Mouse (Mus musculus) gastrocnemius, adult 2 months (tissue): ENCODE measurements around the gene Arrb1. TPM values are rescaled to one million over a fixed set of nuclear protein-coding genes. Genes with fewer than 3 reads are reported as not detected.
"Not testable (repeated sequence)": the region's sequence is repeated elsewhere in the genome, so short reads cannot be mapped to it uniquely, and the experiment has no call there.

Experiments used
- DNase-seq: peaks from one replicate; pipeline ENCODE4 v3.0.0; 2022
- H3K27ac ChIP-seq: fragments of 200-600 bp; 2 replicates; pipeline ENCODE4 v1.8.1; 2022; ENCODE audit warnings: mild to moderate bottlenecking
- H3K4me3 ChIP-seq: fragments of 200-600 bp; 2 replicates; pipeline ENCODE4 v1.8.1; 2022; ENCODE audit warnings: mild to moderate bottlenecking, moderate library complexity
- CTCF ChIP-seq: fragments of 200-600 bp; IDR thresholded peaks from 2 replicates; pipeline ENCODE4 v1.8.1; 2022; ENCODE audit warnings: antibody characterized with exemption, mild to moderate bottlenecking, moderate library complexity
- intact Hi-C: fragments of 180-260 bp; cut with DNase I; formaldehyde crosslinking; loops from one replicate; pipeline ENCODE4 v1.15.1; 2025
- long read RNA-seq, 2 experiments: library from polyadenylated mRNA; stranded (forward); transcript quantifications; one replicate each; pipeline ENCODE4 v2.0.0; 2021
- total RNA-seq, 2 experiments: library from RNA; stranded (reverse); gene quantifications; 2 replicates each; pipeline ENCODE4 v1.2.3; 2021

Arrb1 gene
- total RNA-seq: 10 to 100 TPM in 1 of 2 experiments, 1 to 10 TPM in 1; 6.9 to 10.8 TPM
- long read RNA-seq, experiment 1, partial matches to known transcripts: 0 of 3 reads
- long read RNA-seq, experiment 1, other reads (novel, unspliced or antisense): 3 of 3 reads
- long read RNA-seq, experiment 2, partial matches to known transcripts: 0 of 1 reads
- long read RNA-seq, experiment 2, other reads (novel, unspliced or antisense): 1 of 1 reads

GRCm38 (mm10) chr7:99534901-99535735 lies at the start of gene Arrb1:
Gene Arrb1, plus strand, starts transcription at chr7:99535466.
- intact Hi-C loops: no loop called here
- TF ChIP-seq CTCF: peak; percentile 68
- peak; percentile 90 for DNase-seq
- Histone ChIP-seq H3K27ac (peak within 1 kb of the TSS; percentile 94), H3K4me3 (peak within 1 kb of the TSS; percentile 93)

- Histone ChIP-seq H3K4me3 (no peak overlapping the region), H3K27ac (no peak overlapping the region)
- intact Hi-C loops: no loop called here
- DNase-seq: no peak
- TF ChIP-seq CTCF: no peak
Observed at GRCm38 (mm10) chr7:99489708-99490107, 45.6 kb upstream of the Arrb1 start.

- no peak for DNase-seq
- intact Hi-C loops: no loop called here
- no peak overlapping the region for H3K27ac ChIP-seq
- no peak overlapping the region for H3K4me3 ChIP-seq
- TF ChIP-seq CTCF: no peak
Observed at GRCm38 (mm10) chr7:99499128-99499527, 36.1 kb upstream of the Arrb1 start.

- TF ChIP-seq CTCF: no peak; the same call in 1 of the 2 replicates
- DNase-seq: peak; percentile 84
- intact Hi-C loops: loop anchor here (1.0 to 5.0 kb wide), 3 partner anchors 56 to 297 kb away; no protein-coding TSS in a partner anchor
- H3K27ac ChIP-seq: no peak overlapping the region
- no peak overlapping the region for H3K4me3 ChIP-seq
Observed at GRCm38 (mm10) chr7:99500201-99500600, 35.1 kb upstream of the Arrb1 start.

- intact Hi-C loops: loop anchor here (1.0 to 5.0 kb wide), 3 partner anchors 56 to 297 kb away; no protein-coding TSS in a partner anchor
- no peak overlapping the region for H3K4me3 ChIP-seq
- no peak overlapping the region for H3K27ac ChIP-seq
- no peak for TF ChIP-seq CTCF
- DNase-seq: no peak
Observed at GRCm38 (mm10) chr7:99500655-99501054, 34.6 kb upstream of the Arrb1 start.

GRCm38 (mm10) chr7:99501148-99501547 lies 34.1 kb upstream of the Arrb1 start:
- no peak for DNase-seq

GRCm38 (mm10) chr7:99504556-99504955 lies 30.7 kb upstream of the Arrb1 start:
- TF ChIP-seq CTCF: no peak
- no peak overlapping the region for H3K27ac ChIP-seq
- DNase-seq: no peak
- no peak overlapping the region for H3K4me3 ChIP-seq
- intact Hi-C loops: loop anchor here (5.0 kb wide), 1 partner anchor 293 kb away; no protein-coding TSS in a partner anchor

More at GRCm38 (mm10) chr7:99501148-99501547, 34.1 kb upstream of the Arrb1 start:
- H3K27ac ChIP-seq: no peak overlapping the region
- H3K4me3 ChIP-seq: no peak overlapping the region
- TF ChIP-seq CTCF: no peak
- intact Hi-C loops: loop anchor here (5.0 kb wide), 1 partner anchor 296 kb away; no protein-coding TSS in a partner anchor

GRCm38 (mm10) chr7:99508187-99508586 lies 27.1 kb upstream of the Arrb1 start:
- H3K27ac ChIP-seq, intact Hi-C loops, DNase-seq, H3K4me3 ChIP-seq: not testable (repeated sequence)

- Histone ChIP-seq H3K27ac (no peak overlapping the region), H3K4me3 (0 out of 2 replicates have a peak overlapping the region, but pooled peaks have one; percentile 15)
- no peak for TF ChIP-seq CTCF
- DNase-seq: peak; percentile 68
- intact Hi-C loops: no loop called here
Observed at GRCm38 (mm10) chr7:99510087-99510501, 25.2 kb upstream of the Arrb1 start.

GRCm38 (mm10) chr7:99516092-99516813 lies 19.0 kb upstream of the Arrb1 start:
- intact Hi-C loops: no loop called here
- TF ChIP-seq CTCF: no peak
- no peak for DNase-seq
- Histone ChIP-seq H3K27ac (no peak overlapping the region), H3K4me3 (no peak overlapping the region)

- H3K4me3 ChIP-seq: no peak overlapping the region
- no peak overlapping the region for H3K27ac ChIP-seq
- intact Hi-C loops: no loop called here
- no peak for TF ChIP-seq CTCF
- DNase-seq: no peak
Observed at GRCm38 (mm10) chr7:99516814-99517157, 18.5 kb upstream of the Arrb1 start.

GRCm38 (mm10) chr7:99518954-99519644 lies 16.2 kb upstream of the Arrb1 start:
- TF ChIP-seq CTCF: no peak
- Histone ChIP-seq H3K4me3 (no peak overlapping the region), H3K27ac (peak overlapping the region; percentile 16; the same call in 1 of the 2 replicates)
- no peak for DNase-seq
- intact Hi-C loops: no loop called here
